In the genomic region with DNA sequence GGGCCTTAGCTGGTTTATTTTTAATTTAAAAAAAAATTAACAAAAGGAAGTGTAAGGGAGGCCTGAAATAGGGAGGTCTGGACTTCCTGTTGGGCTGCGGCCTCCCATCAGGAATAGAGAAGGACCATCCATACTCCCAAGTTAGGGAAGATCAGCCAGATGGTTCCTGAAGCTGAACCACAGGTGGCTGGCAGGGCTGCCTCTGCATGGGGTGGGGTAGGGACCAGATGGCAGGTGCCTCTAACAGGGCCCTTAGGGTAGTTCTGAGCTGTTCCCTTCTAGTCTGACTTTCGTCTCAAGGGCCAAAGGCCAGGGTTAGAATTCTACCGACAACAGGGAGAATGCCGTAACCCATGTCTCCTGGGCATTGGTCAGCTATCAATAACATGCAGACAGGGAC, we compare ENCODE assay signal across 9 mouse cellular contexts. TPM values are rescaled to one million over a fixed set of nuclear protein-coding genes. Genes with fewer than 3 reads are reported as not detected.
DNase-seq lines count a peak whose midpoint lies in the region; ATAC-seq lines count a peak whose summit lies in the region.
"Had no signal": no experiment of that assay in that cellular context is flagged by ENCODE, and none has a peak within 500 bp of the region (broad histone marks: within the 10 kb centered on the region; RNA-seq: fewer than 3 reads in every experiment).

No protein-coding gene starts in this region.

- H3K4me3 ChIP-seq in liver, embryonic 11.5 days (ENCODE audit: low read depth, low read length): 0 out of 2 replicates have a peak overlapping the region, but pooled peaks have one; percentile 55
- H3K4me3 ChIP-seq in hindbrain, embryonic 15.5 days: peak overlapping the region; percentile 55
- peak overlapping the region; percentile 53 for H3K4me3 ChIP-seq in neural tube, embryonic 15.5 days (replicated peaks)

- H3K27ac ChIP-seq in liver, embryonic 11.5 days (ENCODE audit: low read depth, low read length): no peak overlapping the region
- no peak overlapping the region for H3K27ac ChIP-seq in hindbrain, embryonic 15.5 days (replicated peaks)
- no peak overlapping the region for H3K27ac ChIP-seq in neural tube, embryonic 15.5 days (replicated peaks)
- H3K27ac ChIP-seq: midbrain, embryonic 12.5 days had no signal

- no peak for DNase-seq in liver, embryonic 11.5 days (ENCODE audit: low spot score)
- no peak for DNase-seq in liver
- DNase-seq in cerebellum, postnatal 36 days: peak; percentile 90
- DNase-seq in urinary bladder, postnatal 4 days (ENCODE audit: low spot score in 2 of 2): no peak
- DNase-seq: thymus, postnatal 4 days had no signal

- peaks cover 11% of the 10 kb centered on the region for H3K4me1 ChIP-seq in liver, embryonic 11.5 days (replicated peaks; ENCODE audit: control insufficient read depth, insufficient read depth, low read length)
- H3K4me1 ChIP-seq in hindbrain, embryonic 15.5 days (replicated peaks): peaks cover 39% of the 10 kb centered on the region
- peaks cover 41% of the 10 kb centered on the region for H3K4me1 ChIP-seq in neural tube, embryonic 15.5 days

- no peaks in the 10 kb centered on the region for H3K36me3 ChIP-seq in liver, embryonic 11.5 days (ENCODE audit: control insufficient read depth, insufficient read depth, low read length)
- H3K36me3 ChIP-seq in hindbrain, embryonic 15.5 days: no peaks in the 10 kb centered on the region
- no peaks in the 10 kb centered on the region for H3K36me3 ChIP-seq in neural tube, embryonic 15.5 days
- H3K36me3 ChIP-seq: midbrain, embryonic 12.5 days had no signal

- peaks cover 28% of the 10 kb centered on the region for H3K27me3 ChIP-seq in liver, embryonic 11.5 days (replicated peaks; ENCODE audit: control insufficient read depth, insufficient read depth, low read length)
- H3K27me3 ChIP-seq in hindbrain, embryonic 15.5 days: 0 out of 2 replicates have a peak, but pooled peaks cover 10% of the 10 kb centered on the region
- peaks cover 21% of the 10 kb centered on the region for H3K27me3 ChIP-seq in neural tube, embryonic 15.5 days (replicated peaks)

- 75% methylated on average over 4 of the region's 4 CpGs for WGBS in liver, embryonic 11.5 days
- WGBS in hindbrain, embryonic 15.5 days: 62% methylated on average over 4 of the region's 4 CpGs
- WGBS in neural tube, embryonic 15.5 days: 80% methylated on average over 4 of the region's 4 CpGs

- no peak overlapping the region for H3K9ac ChIP-seq in liver, embryonic 11.5 days (ENCODE audit: low read depth, low read length)
- H3K9ac ChIP-seq in hindbrain, embryonic 15.5 days: no peak overlapping the region
- 0 out of 2 replicates have a peak overlapping the region, but pooled peaks have one; percentile 58 for H3K9ac ChIP-seq in neural tube, embryonic 15.5 days (replicated peaks)

- ATAC-seq in liver, embryonic 11.5 days (replicated peaks; ENCODE audit: low FRiP score): no peak
- no peak for ATAC-seq in hindbrain, embryonic 15.5 days (ENCODE audit: low FRiP score, low read depth)
- no peak for ATAC-seq in neural tube, embryonic 15.5 days (ENCODE audit: low FRiP score)
- ATAC-seq in granulocyte monocyte progenitor cell, adult 5-6 weeks (replicated peaks; ENCODE audit: poor library complexity, severe bottlenecking): no peak

- H3K4me2 ChIP-seq in liver, embryonic 11.5 days: peak overlapping the region; percentile 84
- H3K4me2 ChIP-seq in hindbrain, embryonic 15.5 days: peak overlapping the region; percentile 60
- H3K4me2 ChIP-seq in neural tube, embryonic 15.5 days: peak overlapping the region; percentile 84

- no peaks in the 10 kb centered on the region for H3K9me3 ChIP-seq in liver, embryonic 11.5 days (ENCODE audit: control insufficient read depth, low read length)
- H3K9me3 ChIP-seq in hindbrain, embryonic 15.5 days: no peaks in the 10 kb centered on the region
- H3K9me3 ChIP-seq in neural tube, embryonic 15.5 days (replicated peaks): no peaks in the 10 kb centered on the region
- H3K9me3 ChIP-seq: midbrain, embryonic 12.5 days had no signal

RNA-seq across cellular contexts. Expression of a gene that starts 1.2 kb away (rescaled TPM):
- 27.9 and 35.9 TPM in 2 replicates for polyA plus RNA-seq in liver, embryonic 11.5 days (2014; fragmentation: Nextera tagmentation; extraction: Ambion mirVana)
- polyA plus RNA-seq in hindbrain, embryonic 15.5 days (2015; fragmentation: Nextera tagmentation; extraction: Ambion mirVana): 136 and 139 TPM in 2 replicates
- polyA plus RNA-seq in neural tube, embryonic 15.5 days (2015; fragmentation: Nextera tagmentation; extraction: Ambion mirVana): 174 and 188 TPM in 2 replicates
- total RNA-seq in granulocyte monocyte progenitor cell, adult 5-6 weeks (2014; fragmentation: Nextera tagmentation): 22.0 and 28.8 TPM in 2 replicates
- total RNA-seq in granulocyte monocyte progenitor cell, adult 5-6 weeks (2017): 17.0 and 21.1 TPM in 2 replicates

RNA-seq across cellular contexts. Expression of a gene that starts 11.0 kb away (rescaled TPM):
- 0.45 and 0.52 TPM in 2 replicates for polyA plus RNA-seq in liver, embryonic 11.5 days (2014; fragmentation: Nextera tagmentation; extraction: Ambion mirVana)
- polyA plus RNA-seq in hindbrain, embryonic 15.5 days (2015; fragmentation: Nextera tagmentation; extraction: Ambion mirVana): 9.3 and 9.8 TPM in 2 replicates
- polyA plus RNA-seq in neural tube, embryonic 15.5 days (2015; fragmentation: Nextera tagmentation; extraction: Ambion mirVana): 11.6 TPM in 2 replicates
- total RNA-seq in granulocyte monocyte progenitor cell, adult 5-6 weeks (2014; fragmentation: Nextera tagmentation): 0.94 and 1.1 TPM in 2 replicates
- total RNA-seq in granulocyte monocyte progenitor cell, adult 5-6 weeks (2017): 0.09 and 0.57 TPM in 2 replicates

RNA-seq across cellular contexts. Expression of a gene that starts 24.8 kb away (rescaled TPM):
- polyA plus RNA-seq in liver, embryonic 11.5 days (2014; fragmentation: Nextera tagmentation; extraction: Ambion mirVana): 27.0 and 29.3 TPM in 2 replicates
- 18.5 and 19.5 TPM in 2 replicates for polyA plus RNA-seq in hindbrain, embryonic 15.5 days (2015; fragmentation: Nextera tagmentation; extraction: Ambion mirVana)
- 18.5 and 28.1 TPM in 2 replicates for polyA plus RNA-seq in neural tube, embryonic 15.5 days (2015; fragmentation: Nextera tagmentation; extraction: Ambion mirVana)
- 7.5 and 10.5 TPM in 2 replicates for total RNA-seq in granulocyte monocyte progenitor cell, adult 5-6 weeks (2014; fragmentation: Nextera tagmentation)
- total RNA-seq in granulocyte monocyte progenitor cell, adult 5-6 weeks (2017): 7.0 and 8.3 TPM in 2 replicates

RNA-seq across cellular contexts. Expression of a gene that starts 27.6 kb away (rescaled TPM):
- polyA plus RNA-seq in liver, embryonic 11.5 days (2014; fragmentation: Nextera tagmentation; extraction: Ambion mirVana): 0.27 TPM in 2 replicates
- 1.6 and 2.0 TPM in 2 replicates for polyA plus RNA-seq in hindbrain, embryonic 15.5 days (2015; fragmentation: Nextera tagmentation; extraction: Ambion mirVana)
- polyA plus RNA-seq in neural tube, embryonic 15.5 days (2015; fragmentation: Nextera tagmentation; extraction: Ambion mirVana): 2.4 and 3.7 TPM in 2 replicates
- total RNA-seq in granulocyte monocyte progenitor cell, adult 5-6 weeks (2014; fragmentation: Nextera tagmentation): 0.26 TPM in 1 of 2 replicates, not detected in the other
- total RNA-seq in granulocyte monocyte progenitor cell, adult 5-6 weeks (2017): not detected in 2 replicates

Comparison
In these comparisons a context has a peak if more than half of its experiments do, and no peak if none do; other contexts are left out.
1. DNase-seq: peak in cerebellum, postnatal 36 days (2 of 2); none in liver, embryonic 11.5 days (single experiment), liver (single experiment) and urinary bladder, postnatal 4 days (0 of 2).
2. Peak in every context shown above with its lines, with median percentiles within 50 percentile points of each other: H3K4me2 ChIP-seq and H3K4me3 ChIP-seq.